Mouse (Mus musculus): ENCODE results near the gene Bcl2.

Gene Bcl2

DNA sequence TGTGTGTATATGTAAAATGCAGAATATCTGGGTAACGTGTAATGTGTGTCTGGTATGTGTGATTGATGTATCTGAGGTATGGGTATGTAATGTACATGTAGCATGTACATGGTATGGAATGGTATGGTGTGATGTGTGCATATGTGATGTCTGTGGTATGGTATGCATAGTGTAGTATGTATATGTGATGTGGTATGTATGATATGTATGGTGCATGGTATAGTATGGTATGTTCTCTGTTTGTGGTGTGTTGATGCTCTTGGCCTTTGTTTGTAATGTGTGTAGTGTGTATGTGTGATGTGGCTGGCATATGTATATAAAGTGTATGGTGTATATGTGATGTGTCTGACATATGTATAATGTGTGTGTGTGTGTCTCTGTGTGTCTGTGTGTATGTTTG is 206.5 kb downstream of the Bcl2 start:
- no peak for DNase-seq (ENCODE audit: low spot score)

DNA sequence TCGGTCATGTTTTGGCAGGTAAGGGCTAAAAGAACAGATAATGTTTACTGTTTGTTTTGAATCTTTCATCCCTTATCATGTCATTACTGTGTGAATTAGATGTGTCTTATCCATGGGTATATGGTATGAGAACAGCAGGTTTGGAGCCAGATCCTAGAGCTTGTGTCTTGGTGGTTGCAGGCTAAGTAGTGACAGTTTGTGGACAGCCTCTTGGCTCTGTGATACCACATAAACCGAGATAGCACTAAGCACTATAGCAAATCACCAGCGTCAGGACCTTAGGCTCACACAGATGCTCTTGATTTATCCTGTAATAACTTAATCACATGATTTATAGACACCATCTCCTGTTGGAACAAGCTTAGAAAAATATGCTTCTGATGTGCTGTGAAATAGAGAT is 210.2 kb downstream of the Bcl2 start:
- DNase-seq (ENCODE audit: low spot score) = no peak

GRCm38 (mm10) chr1:106503407-106503806 is 210.7 kb downstream of the Bcl2 start:
- no peak for DNase-seq (ENCODE audit: low spot score)

DNA sequence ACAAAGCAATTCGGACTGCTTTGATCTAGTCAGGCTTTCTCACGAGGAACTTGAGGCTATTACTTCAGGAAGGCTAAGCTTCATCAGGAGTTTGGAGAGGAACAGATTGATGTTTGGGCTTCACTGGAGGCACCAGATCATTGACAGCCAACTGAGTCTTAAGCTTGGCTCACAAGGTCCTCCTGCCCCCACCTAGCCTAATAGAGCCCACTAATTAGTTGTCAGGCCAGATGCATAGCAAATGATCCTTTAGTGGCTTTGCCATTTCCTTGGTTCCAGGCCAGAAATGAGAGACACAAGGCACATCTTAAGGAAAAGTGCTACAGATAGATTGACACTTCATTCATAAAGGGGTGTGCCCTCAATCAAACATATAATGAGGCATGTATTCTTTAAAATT is 216.1 kb downstream of the Bcl2 start:
- no peak for DNase-seq (ENCODE audit: low spot score)
